Mouse (Mus musculus): ENCODE measurements at regions not wholly inside any gene's neighbourhood (a gene's known extent, or its start where the extent isn't known, plus 50 kb on each side); places are given as distances from the start of the nearest gene placed in this dataset.

GRCm38 (mm10) chr11:22644010-22644625 is 132.2 kb downstream of the Tmem17 start:
- no peak for DNase-seq (ENCODE audit: low read depth, low spot score)

- DNase-seq (ENCODE audit: low read depth, low spot score) = no peak
These were observed 133.0 kb downstream of the Tmem17 start for GRCm38 (mm10) chr11:22644877-22645276.

- no peak for DNase-seq (ENCODE audit: low read depth, low spot score)
These were observed 134.5 kb downstream of the Tmem17 start for GRCm38 (mm10) chr11:22646192-22646936.

GRCm38 (mm10) chr11:22648275-22648674 is 136.4 kb downstream of the Tmem17 start:
- DNase-seq (ENCODE audit: low read depth, low spot score) = no peak

- no peak for DNase-seq (ENCODE audit: low read depth, low spot score)
These were observed 138.9 kb downstream of the Tmem17 start for GRCm38 (mm10) chr11:22650771-22651170.

GRCm38 (mm10) chr11:22651313-22651712 is 139.4 kb downstream of the Tmem17 start:
- no peak for DNase-seq (ENCODE audit: low read depth, low spot score)

GRCm38 (mm10) chr11:22651911-22652310 is 140.0 kb downstream of the Tmem17 start:
- DNase-seq (ENCODE audit: low read depth, low spot score) = no peak

GRCm38 (mm10) chr11:22652931-22653330 is 141.0 kb downstream of the Tmem17 start:
- DNase-seq (ENCODE audit: low read depth, low spot score) = no peak

- DNase-seq (ENCODE audit: low read depth, low spot score) = no peak
These were observed 141.5 kb downstream of the Tmem17 start for GRCm38 (mm10) chr11:22653366-22653765.

- DNase-seq (ENCODE audit: low read depth, low spot score) = no peak
These were observed 145.7 kb downstream of the Tmem17 start for GRCm38 (mm10) chr11:22657635-22658034.

- no peak for DNase-seq (ENCODE audit: low read depth, low spot score)
These were observed 149.2 kb downstream of the Tmem17 start for GRCm38 (mm10) chr11:22661072-22661471.

- no peak for DNase-seq (ENCODE audit: low read depth, low spot score)
These were observed 150.0 kb downstream of the Tmem17 start for GRCm38 (mm10) chr11:22661713-22662551.

GRCm38 (mm10) chr11:22665978-22666377 is 154.1 kb downstream of the Tmem17 start:
- no peak for DNase-seq (ENCODE audit: low read depth, low spot score)

- no peak for DNase-seq (ENCODE audit: low read depth, low spot score)
These were observed 154.5 kb downstream of the Tmem17 start for GRCm38 (mm10) chr11:22666378-22666777.

GRCm38 (mm10) chr11:22668220-22668619 is 156.3 kb downstream of the Tmem17 start:
- DNase-seq (ENCODE audit: low read depth, low spot score) = no peak

- no peak for DNase-seq (ENCODE audit: low read depth, low spot score)
These were observed 157.4 kb downstream of the Tmem17 start for GRCm38 (mm10) chr11:22669267-22669666.

GRCm38 (mm10) chr11:22671791-22672490 is 160.1 kb downstream of the Tmem17 start:
- no peak for DNase-seq (ENCODE audit: low read depth, low spot score)

GRCm38 (mm10) chr11:22675047-22675446 is 163.2 kb downstream of the Tmem17 start:
- no peak for DNase-seq (ENCODE audit: low read depth, low spot score)

GRCm38 (mm10) chr11:22675754-22676153 is 163.9 kb downstream of the Tmem17 start:
- no peak for DNase-seq (ENCODE audit: low read depth, low spot score)

GRCm38 (mm10) chr11:22677337-22677736 is 165.4 kb downstream of the Tmem17 start:
- no peak for DNase-seq (ENCODE audit: low read depth, low spot score)

- DNase-seq (ENCODE audit: low read depth, low spot score) = no peak
These were observed 172.7 kb downstream of the Tmem17 start for GRCm38 (mm10) chr11:22684576-22684975.

- DNase-seq (ENCODE audit: low read depth, low spot score) = no peak
These were observed 169.9 kb downstream of the B3gnt2 start for GRCm38 (mm10) chr11:22690829-22691228.
